Mouse (Mus musculus) lung, adult 2 months (tissue): ENCODE measurements at regions not wholly inside any gene's neighbourhood (a gene's known extent, or its start where the extent isn't known, plus 50 kb on each side); places are given as distances from the start of the nearest gene placed in this dataset.

Source experiments
- CTCF ChIP-seq: fragments of 200-500 bp; IDR thresholded peaks from 2 replicates; pipeline ENCODE4 v1.5.1; 2011; ENCODE audit warnings: mild to moderate bottlenecking, low read length, control low read depth; ENCODE audit not compliant: insufficient read depth
- POLR2A ChIP-seq: fragments of 200-500 bp; IDR thresholded peaks from 2 replicates; pipeline ENCODE4 v1.6.1; 2011; ENCODE audit warnings: low read depth, mild to moderate bottlenecking, control low read depth, low read length, borderline replicate concordance; ENCODE audit errors: extremely low read depth

- no peak for TF ChIP-seq CTCF
- no peak for TF ChIP-seq POLR2A
Observed at GRCm38 (mm10) chr5:149956931-149957330, 61.5 kb upstream of the Rxfp2 start.
